Mouse (Mus musculus) heart, adult 18-20 months (tissue): ENCODE measurements around the gene Mcu. TPM values are rescaled to one million over a fixed set of nuclear protein-coding genes. Genes with fewer than 3 reads are reported as not detected.

Experiments used
- DNase-seq, 2 experiments: peaks; one replicate each; pipeline ENCODE4 v3.0.0; 2021 to 2022; ENCODE audit warnings: mixed read lengths in 1 of 2
- total RNA-seq, 2 experiments: library from RNA; stranded (reverse); gene quantifications; 2 replicates each; pipeline ENCODE4 v1.2.3; 2021

The Mcu gene
- total RNA-seq, 2 experiments from 2014 or later: 21.3 to 22.6 TPM

DNA sequence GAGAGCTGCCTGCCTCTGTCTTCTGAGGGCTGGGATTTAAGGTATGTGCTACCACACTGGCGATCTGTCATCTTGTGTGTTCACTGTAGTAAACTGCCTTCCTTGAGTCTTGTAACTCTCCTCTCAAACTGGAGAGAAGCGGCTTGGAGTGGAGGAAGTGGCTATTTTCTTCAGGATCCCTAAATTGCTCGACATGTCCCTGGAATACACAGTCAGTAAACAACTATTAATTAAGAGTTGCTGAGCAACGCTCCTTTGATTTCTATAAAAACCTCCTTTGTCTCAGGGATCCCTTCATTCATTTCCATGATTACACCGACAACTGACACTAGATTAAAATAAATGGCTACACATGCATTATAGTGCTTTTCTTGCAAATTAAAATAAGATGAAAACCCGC lies 78.4 kb downstream of the Mcu start:
- DNase-seq: no peak

DNA sequence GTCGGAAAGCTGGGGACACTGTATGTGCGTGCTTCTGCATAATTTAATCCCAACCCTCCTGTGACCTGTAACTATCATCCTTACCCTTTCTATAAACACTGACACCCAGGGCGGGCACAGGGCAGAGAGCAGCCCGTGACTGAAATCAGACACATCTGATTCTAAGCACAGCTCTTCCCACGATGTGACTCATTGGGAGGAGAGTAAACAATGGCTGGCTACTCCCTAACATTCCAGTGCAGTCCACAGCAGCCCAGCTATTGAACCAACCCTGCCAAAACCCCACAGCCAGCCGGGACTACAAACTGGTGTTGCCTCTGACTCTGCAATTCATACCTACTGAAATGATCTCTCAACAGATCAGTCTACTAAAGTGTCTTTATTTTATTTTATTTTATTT lies 78.9 kb downstream of the Mcu start:
- peak in 1 of 2 experiments; percentile 14 for DNase-seq

DNA sequence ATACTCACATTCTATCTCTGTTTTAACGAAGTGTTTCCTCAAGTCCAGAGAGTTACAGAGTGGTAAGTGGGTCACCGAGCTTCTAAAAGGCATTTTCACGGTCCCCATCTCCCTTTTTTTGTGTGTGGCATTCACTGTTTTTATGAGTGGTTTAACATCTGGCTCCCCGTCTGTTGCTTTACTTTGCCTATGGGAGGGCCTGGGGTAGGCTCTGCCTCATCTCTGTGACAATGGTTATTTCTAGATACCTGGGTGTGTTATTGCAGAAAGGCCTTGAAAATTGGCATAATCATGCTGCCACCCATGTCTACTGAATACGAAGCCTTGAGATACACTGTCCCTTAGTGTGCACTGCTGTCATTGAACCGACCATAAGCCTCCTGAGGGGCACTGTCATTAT lies 84.2 kb downstream of the Mcu start:
- DNase-seq: no peak

DNA sequence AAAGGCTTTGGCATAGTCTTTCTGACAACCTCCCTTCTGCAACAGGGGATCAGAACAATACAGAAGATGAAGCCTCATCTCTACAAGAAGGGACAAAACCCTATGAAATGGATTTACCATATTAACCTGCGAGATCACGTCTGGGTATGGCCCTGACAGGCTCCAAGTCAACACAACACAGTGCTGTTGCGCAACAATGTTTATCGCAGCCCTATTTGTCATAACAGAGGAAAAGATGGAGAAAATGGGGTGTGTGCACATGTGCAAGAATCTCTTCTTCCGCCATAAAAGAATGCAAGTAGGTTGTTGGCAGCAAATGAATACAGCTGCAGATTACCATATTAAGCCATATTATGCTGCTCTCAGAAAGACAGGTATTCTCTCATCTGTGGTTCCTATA lies 88.7 kb downstream of the Mcu start:
- DNase-seq: no peak

GRCm38 (mm10) chr10:59527311-59527710 lies 89.2 kb downstream of the Mcu start:
- DNase-seq: no peak

DNA sequence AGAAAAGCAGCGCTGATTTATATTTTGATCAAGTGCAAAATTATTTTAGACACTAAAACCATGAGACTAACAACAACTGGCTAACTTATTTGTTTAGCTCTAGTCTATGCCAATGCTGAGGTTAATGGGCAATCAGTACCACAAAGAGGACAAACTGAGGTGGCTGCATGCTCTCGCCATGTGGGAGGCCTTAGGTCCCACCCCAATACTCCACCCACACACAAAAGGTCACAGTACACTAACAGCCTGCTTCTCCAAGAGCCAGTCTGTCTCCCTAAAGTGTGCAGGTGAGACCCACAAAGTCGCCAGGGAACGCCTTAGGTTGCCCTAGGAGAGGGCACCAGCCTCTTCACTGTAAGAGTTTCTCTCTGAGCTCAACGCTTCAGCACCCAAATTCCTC lies 91.8 kb downstream of the Mcu start:
- no peak for DNase-seq

DNA sequence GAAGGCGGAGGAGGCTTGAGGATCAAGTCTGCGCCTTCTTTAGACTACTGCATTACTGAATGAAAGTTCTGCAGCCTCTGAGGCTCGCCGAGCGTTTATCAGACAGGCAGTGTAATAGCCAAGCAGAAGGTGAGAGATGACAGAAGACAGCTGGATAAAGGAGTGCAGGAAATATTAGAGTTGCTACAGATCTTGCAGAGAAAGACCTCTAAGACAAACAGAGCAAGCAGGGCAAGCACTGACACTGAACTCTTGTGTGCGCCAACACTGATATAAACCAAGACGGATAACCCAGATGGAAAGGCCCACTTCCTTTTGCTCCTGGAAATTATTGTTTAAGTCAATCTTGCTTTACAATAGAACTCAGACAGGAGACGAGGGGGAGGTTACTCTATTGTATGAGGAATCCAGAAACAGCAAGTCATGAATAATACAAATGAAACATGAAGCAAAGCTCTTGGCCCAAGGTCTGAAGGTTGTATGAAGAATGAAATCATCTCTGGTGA lies 92.6 kb downstream of the Mcu start:
- DNase-seq: peak; percentile 38 to 45

GRCm38 (mm10) chr10:59520701-59521100 lies 95.8 kb downstream of the Mcu start:
- DNase-seq: no peak

DNA sequence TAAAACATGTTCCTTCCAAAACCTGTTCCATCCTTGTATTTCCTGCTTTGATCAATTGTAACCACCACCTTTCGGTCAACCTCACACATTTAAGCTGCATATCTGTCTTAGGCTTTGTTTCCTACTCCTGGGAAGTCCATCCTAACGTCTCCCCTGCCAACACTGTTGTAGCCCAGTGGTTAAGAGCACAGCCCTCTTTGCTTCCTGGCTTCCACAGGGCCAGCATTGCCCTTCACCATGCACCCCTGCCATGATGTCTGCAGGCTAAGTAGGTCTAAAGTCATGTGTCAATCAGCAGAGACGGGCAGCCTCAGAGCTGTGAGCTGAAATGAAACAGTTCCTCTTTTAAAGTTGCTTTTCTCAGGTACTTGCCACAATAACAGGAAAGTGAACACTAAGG lies 97.1 kb downstream of the Mcu start:
- no peak for DNase-seq

DNA sequence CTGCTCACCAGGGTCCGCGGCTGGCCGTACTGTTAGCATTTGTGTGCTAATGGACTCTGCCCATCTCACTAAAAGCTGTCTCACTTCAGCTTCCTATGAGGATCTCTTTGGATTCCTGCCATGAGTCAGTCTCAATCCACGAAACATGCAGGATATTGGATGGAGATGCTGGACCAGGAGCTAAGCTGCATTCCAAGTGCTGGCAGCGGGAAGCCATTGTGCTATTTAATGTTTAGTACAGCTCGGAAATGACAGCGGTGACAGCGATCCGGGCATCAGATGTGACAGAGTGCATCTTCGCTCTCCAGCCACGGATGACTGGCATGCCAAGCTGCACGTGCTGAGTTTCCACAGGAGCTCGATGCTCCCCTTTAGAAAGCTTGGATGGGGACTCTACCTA lies 99.3 kb downstream of the Mcu start:
- no peak for DNase-seq

GRCm38 (mm10) chr10:59514739-59515464 lies 101.6 kb downstream of the Mcu start:
- DNase-seq: no peak

GRCm38 (mm10) chr10:59512173-59512572 lies 104.3 kb downstream of the Mcu start:
- DNase-seq: no peak

DNA sequence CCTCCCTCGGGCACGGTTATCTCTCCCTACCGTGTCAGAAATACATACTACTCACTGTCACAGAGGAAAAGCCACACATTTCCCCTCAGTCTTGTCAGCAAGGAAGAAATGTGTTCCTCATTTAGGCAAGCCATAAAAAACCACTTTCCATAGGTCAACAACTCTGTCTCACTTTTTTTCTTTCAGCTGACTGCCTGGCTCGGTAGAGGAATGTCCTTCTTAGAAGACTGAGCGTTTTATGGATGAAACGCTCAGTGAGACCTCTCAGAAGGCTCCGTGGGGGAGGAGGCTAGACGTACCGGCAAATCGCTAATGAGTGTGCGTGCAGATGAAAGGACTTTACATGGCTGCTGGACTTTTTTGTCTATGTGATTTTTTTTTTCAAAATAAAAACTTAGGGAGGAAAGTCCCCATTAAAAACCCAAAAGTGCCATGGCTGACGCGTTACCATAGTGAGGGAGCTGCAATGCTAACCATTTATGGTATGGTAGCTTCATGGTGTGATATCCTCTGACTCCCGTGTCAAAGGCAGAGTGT lies 105.0 kb downstream of the Mcu start:
- no peak for DNase-seq

GRCm38 (mm10) chr10:59510713-59511426 lies 105.6 kb downstream of the Mcu start:
- no peak for DNase-seq

DNA sequence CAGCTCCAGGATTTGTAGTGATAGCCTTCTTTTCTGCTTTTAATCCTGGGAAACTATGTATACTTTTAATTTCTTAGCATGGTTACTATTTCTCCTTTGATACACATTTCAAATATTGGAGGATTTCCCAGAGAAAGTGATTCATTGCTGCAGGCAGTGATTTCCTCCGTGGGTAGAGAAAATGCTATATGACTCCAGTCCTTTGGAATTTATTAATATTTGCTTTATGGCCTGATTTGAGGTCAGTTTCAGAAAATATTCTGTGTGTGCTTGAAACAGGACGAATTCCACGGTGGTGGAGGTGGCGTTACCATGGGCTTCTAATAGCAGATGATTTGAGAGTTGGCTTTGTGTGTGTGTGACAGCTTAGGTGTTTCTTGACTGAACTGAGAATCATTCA lies 107.3 kb downstream of the Mcu start:
- no peak for DNase-seq

DNA sequence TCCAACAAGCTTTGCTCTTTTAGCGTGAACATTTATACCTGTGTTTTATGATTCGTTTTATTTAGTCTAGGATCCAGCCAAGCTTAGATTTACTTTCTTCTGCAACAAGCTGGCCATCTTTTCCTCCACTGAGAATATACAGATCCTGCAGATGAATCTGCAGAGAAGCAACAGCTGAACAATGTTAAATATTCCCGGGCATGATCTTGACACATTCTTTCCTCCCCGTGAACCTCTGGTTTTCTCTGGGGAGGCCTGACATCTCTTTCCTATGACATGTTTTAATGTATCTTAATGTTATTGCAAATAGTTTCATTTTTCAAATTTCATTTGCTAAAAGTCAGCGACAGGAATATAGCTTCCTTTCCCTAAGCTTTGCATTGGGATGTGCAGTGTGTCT lies 109.8 kb downstream of the Mcu start:
- no peak for DNase-seq

DNA sequence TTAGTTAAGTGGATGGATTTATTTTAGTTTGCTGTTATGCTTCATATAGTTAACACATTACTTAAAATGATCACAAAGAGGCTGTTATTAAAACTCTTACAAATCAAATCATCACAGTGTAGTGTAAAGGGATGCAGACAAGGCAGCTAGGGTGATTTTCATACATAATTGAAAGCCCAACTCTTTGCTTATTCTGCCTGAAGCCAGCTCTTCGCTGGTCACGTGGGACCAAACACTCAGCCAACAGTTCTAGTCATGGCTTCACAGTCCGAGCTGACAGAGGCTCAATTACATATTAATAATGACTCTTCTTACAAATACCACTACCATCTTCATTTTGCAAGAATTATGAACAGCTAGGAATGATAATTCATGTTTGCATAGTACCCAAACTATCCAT lies 112.2 kb downstream of the Mcu start:
- DNase-seq: no peak

DNA sequence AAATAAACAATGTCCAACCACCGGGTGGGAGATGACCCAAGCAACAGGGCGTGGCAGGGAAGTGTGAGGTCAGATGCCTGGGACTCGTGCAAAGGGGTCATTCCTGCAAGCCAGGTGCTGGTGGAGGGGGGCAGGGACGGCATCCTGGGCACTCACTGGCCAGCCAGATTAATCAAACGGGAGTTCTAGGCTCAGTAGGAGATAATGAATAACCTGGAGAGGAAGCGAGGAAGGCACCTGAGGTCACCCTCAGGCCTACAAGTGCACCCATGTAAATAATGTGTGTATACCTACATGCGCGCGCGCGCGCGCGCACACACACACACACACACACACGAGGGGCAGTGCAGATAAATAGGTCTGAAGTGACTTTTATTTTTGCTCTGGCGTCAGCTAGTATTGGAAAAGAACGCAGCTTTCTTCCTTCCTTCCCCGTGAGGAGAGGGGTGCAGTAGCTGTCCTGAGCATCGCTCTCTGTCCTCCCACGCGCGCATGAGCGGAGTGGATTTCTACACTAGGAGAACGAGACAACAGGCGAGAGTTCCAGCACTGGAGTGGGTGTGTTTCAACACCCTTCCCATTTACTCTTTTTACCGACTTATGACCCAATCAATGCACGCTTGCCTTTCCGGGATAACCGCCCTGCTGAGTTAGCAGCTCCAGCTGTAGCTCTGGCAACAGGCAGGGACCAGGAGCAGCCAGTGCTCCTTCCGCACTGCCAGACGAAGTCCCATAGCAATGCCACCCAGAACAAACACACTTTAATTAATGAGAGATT lies 112.9 kb downstream of the Mcu start:
- DNase-seq: peak; percentile 72 to 75

- no peak for DNase-seq
Measured at GRCm38 (mm10) chr10:59502381-59502780, 114.1 kb downstream of the Mcu start.

GRCm38 (mm10) chr10:59501761-59502160 lies 114.7 kb downstream of the Mcu start:
- no peak for DNase-seq

DNA sequence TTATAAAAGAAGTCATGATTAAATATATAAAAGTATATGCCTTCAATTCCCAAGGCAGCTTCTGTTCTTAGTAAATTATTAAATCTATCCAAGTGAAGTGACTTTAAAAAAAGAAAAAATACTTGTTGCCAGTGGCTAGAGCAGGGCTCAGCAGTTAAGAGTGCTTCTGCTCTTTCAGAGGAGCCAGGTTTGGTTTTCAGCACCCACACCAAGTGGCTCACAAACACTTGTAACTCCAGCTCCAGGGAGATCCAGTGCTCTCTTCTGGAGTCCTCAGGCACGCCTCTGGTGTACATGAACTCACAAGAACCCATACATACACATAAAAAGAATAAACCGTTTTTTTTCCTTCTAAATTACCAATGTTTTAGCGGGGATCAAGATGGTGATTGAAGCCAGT lies 116.3 kb downstream of the Mcu start:
- DNase-seq: no peak

GRCm38 (mm10) chr10:59497019-59497418 lies 119.5 kb downstream of the Mcu start:
- DNase-seq: no peak

DNA sequence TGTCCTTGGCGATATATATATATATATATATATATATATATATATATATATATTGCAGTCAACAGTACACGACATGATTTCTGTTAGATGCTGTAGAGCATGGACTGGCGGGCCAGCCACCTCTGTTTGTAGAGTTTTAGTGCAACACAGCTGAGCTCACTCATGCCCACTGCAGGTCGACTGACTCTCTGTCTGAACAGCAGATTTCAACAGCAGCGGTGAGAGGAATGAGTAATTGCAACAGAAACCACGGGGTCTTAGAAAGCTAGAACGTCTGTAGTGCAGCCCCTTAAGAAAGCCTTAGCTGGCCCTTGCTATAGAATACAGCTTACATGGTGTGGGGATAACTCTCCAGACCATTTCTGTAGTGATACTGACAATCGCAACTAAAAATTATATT lies 121.6 kb downstream of the Mcu start:
- no peak for DNase-seq
